Comparison of ENCODE assay signal across 8 mouse cellular contexts in genomic region chr4:140037784-140038387, GRCm38 (mm10).
DNase-seq lines count a peak whose midpoint lies in the region; ATAC-seq and TF ChIP-seq lines count a peak whose summit lies in the region.

No protein-coding gene starts in this region.

- H3K27ac ChIP-seq in brown adipose tissue, adult 24 weeks (replicated peaks; ENCODE audit: low read depth, low read length), result peak overlapping the region; percentile 69
- no peak overlapping the region for H3K27ac ChIP-seq in kidney, adult 2 months (ENCODE audit: insufficient read depth, low read depth, low read length)
- H3K27ac ChIP-seq in limb, embryonic 15.5 days, result no peak overlapping the region

- peak; percentile 76 for DNase-seq in ZHBTc4 (ENCODE audit: low read depth, low spot score)
- DNase-seq in gastrocnemius, postnatal 36 days, result peak; percentile 27 to 28
- DNase-seq in kidney, adult 2 months, result peak; percentile 55
- peak; percentile 70 to 72 for DNase-seq in right cerebral cortex, postnatal 10 days (ENCODE audit: low spot score in 2 of 2)
- no peak for DNase-seq in yolk sac, embryonic 10.5 days (ENCODE audit: low spot score)
- DNase-seq in cerebellum, adult 8-10 months, result no peak

- peak overlapping the region; percentile 19; the same call in 1 of the 2 replicates for H3K4me3 ChIP-seq in brown adipose tissue, adult 24 weeks (ENCODE audit: insufficient read depth, low read depth, low read length)
- no peak overlapping the region for H3K4me3 ChIP-seq in kidney, adult 2 months (ENCODE audit: insufficient read depth, low read depth, low read length)
- H3K4me3 ChIP-seq in limb, embryonic 15.5 days, result 0 out of 2 replicates have a peak overlapping the region, but pooled peaks have one; percentile 2

- no peaks in the 10 kb centered on the region for H3K36me3 ChIP-seq in kidney, adult 2 months (ENCODE audit: control insufficient read depth, insufficient read depth, low read length)
- no peaks in the 10 kb centered on the region for H3K36me3 ChIP-seq in limb, embryonic 15.5 days

- no peak overlapping the region for H3K9ac ChIP-seq in limb, embryonic 15.5 days

- no peak for TF ChIP-seq CTCF in kidney, adult 2 months (conservative IDR thresholded peaks at IDR 0.05; ENCODE audit: insufficient read depth, insufficient read length, low read depth, low read length)

- no peak for ATAC-seq in limb, embryonic 15.5 days (ENCODE audit: insufficient number of reproducible peaks, low FRiP score, low TSS enrichment, low read depth)

- 4% methylated on average over 13 of the region's 13 CpGs for WGBS in kidney, adult 2 months
- whole genome bisulfite sequencing in limb, embryonic 15.5 days, result 2% methylated on average over 13 of the region's 13 CpGs

- H3K9me3 ChIP-seq in limb, embryonic 15.5 days, result no peaks in the 10 kb centered on the region

- peak overlapping the region; percentile 22; the same call in 1 of the 2 replicates for H3K4me2 ChIP-seq in limb, embryonic 15.5 days

- TF ChIP-seq POLR2A in kidney, adult 2 months (IDR thresholded peaks at IDR 0.05; ENCODE audit: low read depth, low read length), result no peak

- intact Hi-C loops in gastrocnemius, postnatal 36 days (cut with DNase I), result no loop called here

- no peaks in the 10 kb centered on the region for H3K27me3 ChIP-seq in kidney, adult 2 months (replicated peaks; ENCODE audit: control insufficient read depth, insufficient read depth, low read length)
- peaks cover 59% of the 10 kb centered on the region for H3K27me3 ChIP-seq in limb, embryonic 15.5 days

- H3K4me1 ChIP-seq in brown adipose tissue, adult 24 weeks (ENCODE audit: control insufficient read depth, insufficient read depth, insufficient read length, low read length), result peaks cover 4% of the 10 kb centered on the region
- H3K4me1 ChIP-seq in kidney, adult 2 months (ENCODE audit: control insufficient read depth, insufficient read depth, low read length), result no peaks in the 10 kb centered on the region
- peaks cover 25% of the 10 kb centered on the region for H3K4me1 ChIP-seq in limb, embryonic 15.5 days

Comparison
In these comparisons a context has a peak if more than half of its experiments do, and no peak if none do; other contexts are left out.
1. DNase-seq: peak in ZHBTc4 (single experiment), gastrocnemius, postnatal 36 days (2 of 2), kidney, adult 2 months (single experiment) and right cerebral cortex, postnatal 10 days (2 of 2); none in yolk sac, embryonic 10.5 days (single experiment) and cerebellum, adult 8-10 months (single experiment).